Mouse (Mus musculus) liver, postnatal 0 days (tissue): Measurements from ENCODE around the gene Ankfn1.

Experiments used
- CTCF ChIP-seq: sonication (generic); IDR thresholded peaks from 2 replicates; pipeline ENCODE4 v1.5.1; 2016; ENCODE audit warnings: antibody characterized with exemption, low read depth
- EP300 ChIP-seq: IDR thresholded peaks from 2 replicates; pipeline ENCODE4 v1.6.1; 2016; ENCODE audit warnings: antibody characterized with exemption, low read depth, mild to moderate bottlenecking

DNA sequence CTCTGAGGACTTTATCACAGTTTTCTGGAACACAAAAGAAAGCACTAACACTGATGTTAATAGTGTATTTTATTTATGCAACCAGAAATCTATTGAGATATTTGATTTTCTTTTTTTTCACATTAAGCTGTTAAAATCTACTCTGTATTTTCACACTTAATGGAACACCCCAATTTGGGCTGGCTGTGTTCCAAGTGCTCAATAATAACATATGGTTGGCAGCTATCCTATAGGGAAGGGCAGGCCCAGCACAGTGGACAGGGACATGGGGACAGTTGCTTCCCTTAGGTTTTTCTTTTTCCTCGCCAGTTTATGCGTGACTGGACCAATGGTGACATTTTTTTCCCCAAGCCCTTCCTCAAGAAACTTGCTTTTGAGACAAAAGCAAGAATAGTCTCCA is 4.5 kb downstream of the Ankfn1 start:
- no peak for TF ChIP-seq CTCF
- TF ChIP-seq EP300 = no peak
